Mouse (Mus musculus) hematopoietic stem cell, adult 5-6 weeks (primary cell): Measurements from ENCODE around the gene Atoh1. TPM values are rescaled to one million over a fixed set of nuclear protein-coding genes. Genes with fewer than 3 reads are reported as not detected.

Experiments
- ATAC-seq, 2 experiments: fragments of 125-278 bp in 1 of 2; replicated peaks in 1 of 2; 2 replicates each; pipeline ENCODE4 v1.8.0; 2016 to 2017; ENCODE audit warnings: inconsistent platforms in 2 of 2, mild to moderate bottlenecking in 2 of 2, moderate number of reproducible peaks in 2 of 2, low read depth in 1 of 2, moderate TSS enrichment in 1 of 2; ENCODE audit not compliant: low FRiP score in 2 of 2, poor library complexity in 2 of 2, severe bottlenecking in 2 of 2, insufficient read depth in 1 of 2, low TSS enrichment in 1 of 2
- total RNA-seq: library from RNA; stranded (forward); fragments of 172-1452, 232-1000 nt; gene quantifications from 2 replicates; pipeline ENCODE4 v1.2.3, GENCODE M21; 2017

Gene Atoh1
- total RNA-seq, 1 experiment from 2014 or later, result not detected

DNA sequence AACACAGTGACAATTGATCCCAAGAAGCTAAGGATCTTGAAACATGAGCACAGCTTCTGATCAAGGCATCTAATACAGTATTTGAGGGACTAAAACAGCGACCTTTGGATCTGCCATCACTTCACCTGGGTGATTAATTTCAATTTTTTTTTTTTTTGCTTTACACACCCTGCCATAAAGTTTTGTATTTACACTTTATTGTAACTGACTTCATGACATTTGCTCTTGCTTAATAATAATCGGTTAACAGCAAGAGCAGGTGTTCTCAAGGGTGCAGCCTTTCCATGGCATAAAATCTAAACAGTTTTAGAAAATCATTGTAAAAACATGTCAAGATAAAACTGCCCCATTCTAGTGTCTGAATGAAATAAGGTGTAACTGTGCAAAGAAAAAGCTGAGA is 25.6 kb downstream of the Atoh1 start:
- ATAC-seq, result no peak

DNA sequence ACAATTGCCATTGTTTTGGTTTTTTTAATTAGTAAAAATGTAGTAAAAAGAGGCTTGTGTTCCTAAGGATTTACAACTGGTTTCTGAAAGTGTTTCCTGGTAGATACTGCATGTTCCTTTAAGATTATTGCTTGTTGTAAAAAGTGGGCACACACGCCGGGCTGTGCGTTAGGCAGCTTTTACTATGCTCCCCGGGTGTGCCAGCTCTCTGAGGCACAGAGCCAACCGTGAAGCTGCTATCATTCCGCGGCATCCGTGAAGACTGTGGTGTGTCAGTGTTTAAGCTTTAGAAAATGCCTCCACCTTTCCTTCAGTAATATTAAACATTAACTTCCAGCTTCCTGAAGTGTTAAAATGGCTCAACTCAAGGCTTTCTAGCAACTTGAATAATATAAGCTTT is 35.0 kb downstream of the Atoh1 start:
- no peak for ATAC-seq

GRCm38 (mm10) chr6:64773430-64773829 is 44.5 kb downstream of the Atoh1 start:
- ATAC-seq, result no peak
